Mouse (Mus musculus): ENCODE measurements around the gene Gm14434. TPM values are rescaled to one million over a fixed set of nuclear protein-coding genes. Genes with fewer than 3 reads are reported as not detected.

The Gm14434 gene
- polyA plus RNA-seq (2015; fragmentation: Illumina TruSeq; extraction: RNeasy Lipid Tissue Mini Kit (QIAGEN cat#74804); ENCODE audit: low read depth, low replicate concordance), result 0.91 TPM

GRCm38 (mm10) chr2:176486683-176487082 is at the start of gene Gm14434:
TSS of gene Gm14434 (minus strand) at chr2:176486783.

DNA sequence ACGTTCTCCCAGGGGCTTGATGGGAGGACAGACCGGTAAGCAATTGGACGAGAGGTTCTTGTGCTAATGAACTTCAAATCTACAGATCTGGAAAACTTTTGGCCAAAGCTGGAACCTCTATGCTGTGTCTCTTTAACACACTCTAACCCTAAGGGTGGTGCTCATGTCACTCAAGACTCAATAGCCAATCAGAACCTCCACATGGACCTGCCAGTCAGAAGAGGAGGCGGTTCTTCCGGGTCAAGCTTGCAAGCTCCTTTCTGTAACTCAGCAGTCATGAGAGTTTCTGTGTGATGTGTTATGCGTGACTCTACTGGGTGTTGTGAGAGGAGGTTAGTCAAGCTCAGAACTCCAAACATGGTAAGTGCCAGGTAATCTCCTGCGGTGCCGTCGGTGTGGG is 34.2 kb upstream of the Gm14434 start, which contains the start of gene Zfp967:
Gene Zfp967, plus strand, starts transcription at position 301 of the 400 bp plus-strand sequence.

DNA sequence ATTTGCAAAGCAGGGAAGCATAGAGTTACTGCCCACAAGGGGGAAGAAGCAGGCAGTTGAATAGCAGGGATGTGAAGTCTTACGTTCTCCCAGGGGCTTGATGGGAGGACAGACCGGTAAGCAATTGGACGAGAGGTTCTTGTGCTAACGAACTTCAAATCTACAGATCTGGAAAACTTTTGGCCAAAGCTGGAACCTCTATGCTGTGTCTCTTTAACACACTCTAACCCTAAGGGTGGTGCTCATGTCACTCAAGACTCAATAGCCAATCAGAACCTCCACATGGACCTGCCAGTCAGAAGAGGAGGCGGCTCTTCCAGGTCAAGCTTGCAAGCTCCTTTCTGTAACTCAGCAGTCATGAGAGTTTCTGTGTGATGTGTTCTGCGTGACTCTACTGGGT is 63.3 kb downstream of the Gm14434 start, which contains the start of gene Gm14435:
Gene Gm14435, plus strand, starts transcription at position 301 of the 400 bp plus-strand sequence.

Other genes starting within 250 kb of the Gm14434 start
- not detected for gene Gm11009, start 167.3 kb downstream of the Gm14434 start, polyA plus RNA-seq (2015; fragmentation: Illumina TruSeq; extraction: RNeasy Lipid Tissue Mini Kit (QIAGEN cat#74804); ENCODE audit: low read depth, low replicate concordance)
- gene Gm14435, start 63.2 kb downstream of the Gm14434 start, polyA plus RNA-seq (2015; fragmentation: Illumina TruSeq; extraction: RNeasy Lipid Tissue Mini Kit (QIAGEN cat#74804); ENCODE audit: low read depth, low replicate concordance), result 18.0 TPM
- gene Zfp967, start 34.3 kb upstream of the Gm14434 start, polyA plus RNA-seq (2015; fragmentation: Illumina TruSeq; extraction: RNeasy Lipid Tissue Mini Kit (QIAGEN cat#74804); ENCODE audit: low read depth, low replicate concordance), result not detected
- gene Gm14308, start 149.6 kb upstream of the Gm14434 start, polyA plus RNA-seq (2015; fragmentation: Illumina TruSeq; extraction: RNeasy Lipid Tissue Mini Kit (QIAGEN cat#74804); ENCODE audit: low read depth, low replicate concordance), result 11.1 TPM
- gene Zfp973, start 183.7 kb upstream of the Gm14434 start, polyA plus RNA-seq (2015; fragmentation: Illumina TruSeq; extraction: RNeasy Lipid Tissue Mini Kit (QIAGEN cat#74804); ENCODE audit: low read depth, low replicate concordance), result 24.5 TPM
- 98.5 TPM for gene Gm14305, start 221.5 kb upstream of the Gm14434 start, polyA plus RNA-seq (2015; fragmentation: Illumina TruSeq; extraction: RNeasy Lipid Tissue Mini Kit (QIAGEN cat#74804); ENCODE audit: low read depth, low replicate concordance)

Data from brain, adult 10 weeks (tissue).